Mouse (Mus musculus) stomach, postnatal 0 days (tissue): ENCODE measurements around the gene Fosl1.

Source experiments
- CTCF ChIP-seq: IDR thresholded peaks from 2 replicates; pipeline ENCODE4 v1.5.1; 2016; ENCODE audit warnings: antibody characterized with exemption, low read depth, mild to moderate bottlenecking, moderate library complexity
- EP300 ChIP-seq: optimal IDR thresholded peaks from 2 replicates; pipeline ENCODE3; 2016; ENCODE audit warnings: antibody characterized with exemption

- TF ChIP-seq CTCF (no peak), EP300 (no peak)
Observed at GRCm38 (mm10) chr19:5455037-5455436, 7.7 kb downstream of the Fosl1 start.
